Mouse (Mus musculus) retina, postnatal 7 days (tissue): ENCODE data around the gene Ch25h.

Experiments used
- DNase-seq: peaks from one replicate; pipeline ENCODE4 v3.0.0-alpha.2; 2012; ENCODE audit warnings: low read depth, low spot score

Gene Ch25h

GRCm38 (mm10) chr19:34468794-34469193 lies 6.2 kb downstream of the Ch25h start:
- DNase-seq = no peak

GRCm38 (mm10) chr19:34468216-34468615 lies 6.7 kb downstream of the Ch25h start:
- no peak for DNase-seq

- DNase-seq = no peak
These were observed 10.5 kb downstream of the Ch25h start for GRCm38 (mm10) chr19:34464453-34464852.

- no peak for DNase-seq
These were observed 13.4 kb downstream of the Ch25h start for GRCm38 (mm10) chr19:34461451-34462019.

- no peak for DNase-seq
These were observed 24.1 kb downstream of the Ch25h start for GRCm38 (mm10) chr19:34450784-34451370.

- DNase-seq = no peak
These were observed 26.1 kb downstream of the Ch25h start for GRCm38 (mm10) chr19:34448851-34449250.

GRCm38 (mm10) chr19:34445410-34446012 lies 29.5 kb downstream of the Ch25h start:
- DNase-seq = no peak

GRCm38 (mm10) chr19:34444785-34445184 lies 30.2 kb downstream of the Ch25h start:
- no peak for DNase-seq

GRCm38 (mm10) chr19:34441979-34442378 lies 33.0 kb downstream of the Ch25h start:
- no peak for DNase-seq

- DNase-seq = no peak
These were observed 39.8 kb downstream of the Ch25h start for GRCm38 (mm10) chr19:34435197-34435611.

GRCm38 (mm10) chr19:34431314-34431713 lies 43.6 kb downstream of the Ch25h start:
- DNase-seq = no peak

- no peak for DNase-seq
These were observed 51.1 kb downstream of the Ch25h start for GRCm38 (mm10) chr19:34423783-34424335.
